Mouse (Mus musculus): ENCODE measurements at regions not wholly inside any gene's neighbourhood (a gene's known extent, or its start where the extent isn't known, plus 50 kb on each side); places are given as distances from the start of the nearest gene placed in this dataset.

DNA sequence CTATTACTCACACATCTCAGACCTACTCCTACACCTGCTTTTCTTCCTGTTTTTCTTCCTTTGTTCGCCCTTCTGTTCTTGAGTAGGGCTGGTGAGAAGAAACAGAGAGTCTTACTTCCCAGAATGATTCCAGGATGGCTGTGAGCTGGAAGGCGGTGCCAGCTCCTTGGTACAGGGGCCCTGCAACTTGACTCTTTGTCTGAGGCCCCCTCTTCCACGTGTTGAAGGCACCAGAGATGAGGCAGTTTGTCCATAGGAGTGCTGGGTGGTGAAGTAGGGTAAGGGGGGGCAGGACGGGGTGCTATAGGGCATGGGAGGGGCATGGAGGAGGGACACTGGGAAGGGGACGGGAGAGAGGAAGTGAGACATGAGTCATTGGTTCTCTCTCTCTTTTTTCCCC, 60.8 kb downstream of the Dmrta2 start:
- TF ChIP-seq CTCF (IDR thresholded peaks at IDR 0.05; ENCODE audit: borderline replicate concordance, insufficient read depth, low read depth, low read length) = no peak
- TF ChIP-seq POLR2A (IDR thresholded peaks at IDR 0.05; ENCODE audit: borderline replicate concordance, insufficient read depth, low read length) = no peak

Measured in cerebellum, adult 2 months (tissue).